Mouse (Mus musculus): ENCODE data around the gene Dll1. TPM values are rescaled to one million over a fixed set of nuclear protein-coding genes. Genes with fewer than 3 reads are reported as not detected.
A peak's percentile ranks its signal among the peaks of the same experiment; 100 is the strongest.

Gene Dll1
- polyA plus RNA-seq, 1 experiment from 2014 or later = 18.5 TPM

DNA sequence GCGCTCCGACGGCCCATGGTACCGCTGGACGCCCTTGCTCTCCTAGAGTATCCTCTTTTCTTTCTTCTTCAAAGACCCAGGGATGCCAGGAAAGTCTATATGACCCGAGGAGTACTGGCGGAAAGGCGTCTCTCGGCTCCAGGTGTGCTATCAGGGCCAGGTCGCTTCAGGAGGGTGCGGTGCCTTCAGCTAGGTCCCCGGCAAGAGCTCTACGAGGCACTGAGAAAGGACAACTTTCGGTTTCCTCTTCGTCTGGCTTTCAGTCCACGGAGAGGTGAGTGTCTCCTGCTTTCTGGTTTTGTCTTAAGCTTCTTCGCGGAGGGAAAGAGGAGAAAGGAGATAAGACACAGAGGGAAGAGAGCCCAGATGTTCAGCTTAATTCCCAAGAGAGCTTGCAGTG, 1.4 kb downstream of the Dll1 start:
- peak overlapping the region; percentile 90 for H3K27ac ChIP-seq (ENCODE audit: low read depth, low read length)
- under 1% methylated on average over 18 of the region's 18 CpGs for WGBS
- H3K27me3 ChIP-seq (replicated peaks; ENCODE audit: control insufficient read depth, insufficient read depth, low read length) = no peaks in the 10 kb centered on the region
- no peaks in the 10 kb centered on the region for H3K9me3 ChIP-seq (ENCODE audit: control insufficient read depth)
- H3K9ac ChIP-seq (ENCODE audit: low read depth, low read length) = peak overlapping the region; percentile 85
- H3K4me1 ChIP-seq (replicated peaks; ENCODE audit: control insufficient read depth, insufficient read depth, low read length) = peaks cover 15% of the 10 kb centered on the region
- peak overlapping the region; percentile 79 for H3K4me2 ChIP-seq (replicated peaks; ENCODE audit: low read depth)
- peaks cover 12% of the 10 kb centered on the region for H3K36me3 ChIP-seq (ENCODE audit: control insufficient read depth, insufficient read depth)
- H3K4me3 ChIP-seq (ENCODE audit: low read depth, low read length) = peak overlapping the region; percentile 86
- ATAC-seq = peak; percentile 34; the same call in 1 of the 2 replicates
- no peak for TF ChIP-seq CTCF (IDR thresholded peaks at IDR 0.05; ENCODE audit: low read depth)

DNA sequence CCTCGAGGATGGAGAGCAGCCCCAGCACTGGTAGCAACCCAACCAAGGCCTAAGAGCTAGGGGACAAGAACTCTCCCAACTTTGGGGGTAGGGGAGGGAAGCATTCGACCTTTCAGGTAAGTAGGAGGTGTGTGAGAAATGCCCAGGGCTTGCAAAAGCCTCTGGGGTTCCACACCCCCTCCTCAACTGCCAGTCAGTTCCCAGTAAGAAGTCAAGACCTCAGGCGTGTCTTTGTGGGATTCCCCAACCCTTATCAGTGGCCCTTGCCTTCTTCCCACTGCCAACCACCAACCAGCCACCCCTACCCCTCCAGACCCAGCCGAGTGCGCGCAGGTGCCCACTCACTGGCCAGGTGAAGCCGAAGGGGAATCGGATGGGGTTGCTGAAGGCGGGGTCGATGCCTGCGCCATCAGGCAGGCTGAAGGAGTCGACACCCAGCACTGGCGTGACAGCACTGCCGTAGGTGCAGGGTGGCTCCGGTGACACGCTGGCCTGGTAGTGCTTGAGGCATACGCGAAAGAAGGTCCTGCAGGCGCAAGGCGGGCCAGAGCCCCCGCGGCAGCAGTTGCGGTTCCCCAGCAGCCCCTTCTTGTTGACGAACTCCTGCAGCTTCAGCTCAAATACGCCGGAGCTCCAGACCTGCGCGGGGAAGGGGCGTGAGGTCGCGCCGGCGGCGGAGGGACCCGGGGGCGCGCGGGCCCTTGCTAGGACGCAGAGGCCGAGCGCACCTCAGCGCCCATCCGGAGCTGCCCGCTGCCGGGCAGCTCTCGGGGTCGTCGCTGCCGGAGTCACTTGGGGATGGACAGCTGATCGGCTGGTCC, 2.1 kb downstream of the Dll1 start:
- H3K4me3 ChIP-seq (ENCODE audit: low read depth, low read length) = peak overlapping the region; percentile 86
- H3K4me2 ChIP-seq (replicated peaks; ENCODE audit: low read depth) = peak overlapping the region; percentile 79
- no peak for ATAC-seq
- no peaks in the 10 kb centered on the region for H3K9me3 ChIP-seq (ENCODE audit: control insufficient read depth)
- H3K27ac ChIP-seq (ENCODE audit: low read depth, low read length) = peak overlapping the region; percentile 90
- H3K36me3 ChIP-seq (ENCODE audit: control insufficient read depth, insufficient read depth) = peaks cover 19% of the 10 kb centered on the region
- H3K9ac ChIP-seq (ENCODE audit: low read depth, low read length) = peak overlapping the region; percentile 85
- TF ChIP-seq CTCF (IDR thresholded peaks at IDR 0.05; ENCODE audit: low read depth) = no peak
- peaks cover 14% of the 10 kb centered on the region; the same call in 1 of the 2 replicates for H3K4me1 ChIP-seq (replicated peaks; ENCODE audit: control insufficient read depth, insufficient read depth, low read length)
- WGBS = 4% methylated on average over 45 of the region's 50 CpGs
- no peaks in the 10 kb centered on the region for H3K27me3 ChIP-seq (replicated peaks; ENCODE audit: control insufficient read depth, insufficient read depth, low read length)

DNA sequence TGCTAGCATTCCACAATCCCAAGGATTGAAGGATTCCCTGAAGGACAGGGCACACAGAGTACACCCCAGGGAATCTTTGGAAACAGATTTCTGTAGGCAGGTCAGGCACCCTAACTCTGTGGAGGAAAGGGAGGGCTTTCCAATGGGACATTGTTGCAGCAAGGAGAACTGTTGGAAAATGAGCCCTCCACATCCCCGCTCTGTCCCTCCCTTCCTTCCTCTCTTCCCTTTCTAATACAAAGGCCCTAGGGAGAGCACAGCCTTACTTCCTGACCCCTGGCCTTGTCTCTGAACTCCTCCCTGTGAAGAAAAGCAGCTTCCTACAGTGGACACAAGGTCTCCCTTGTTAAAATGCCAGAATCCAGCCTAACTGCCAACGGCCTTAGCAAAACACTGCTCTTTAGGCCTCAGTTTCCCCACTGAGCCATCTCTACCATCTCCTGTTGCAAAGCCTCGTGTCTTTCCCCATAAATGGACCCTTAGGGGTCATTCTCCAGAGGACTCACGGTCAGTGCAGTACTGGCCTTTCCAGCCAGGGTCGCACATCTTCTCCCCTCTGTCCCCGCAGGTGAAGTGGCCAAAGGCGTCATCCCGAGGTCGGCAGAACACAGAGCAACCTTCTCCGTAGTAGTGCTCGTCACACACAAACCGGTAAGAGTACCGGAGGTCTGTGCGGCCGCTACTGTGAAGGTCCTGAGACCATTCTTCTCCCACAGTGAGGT, 3.6 kb downstream of the Dll1 start:
- H3K9ac ChIP-seq (ENCODE audit: low read depth, low read length) = peak overlapping the region; percentile 18; the same call in 1 of the 2 replicates
- peak overlapping the region; percentile 73 for H3K27ac ChIP-seq (ENCODE audit: low read depth, low read length)
- H3K4me3 ChIP-seq (ENCODE audit: low read depth, low read length) = peak overlapping the region; percentile 86
- peak overlapping the region; percentile 79 for H3K4me2 ChIP-seq (replicated peaks; ENCODE audit: low read depth)
- no peaks in the 10 kb centered on the region for H3K27me3 ChIP-seq (replicated peaks; ENCODE audit: control insufficient read depth, insufficient read depth, low read length)
- peaks cover 33% of the 10 kb centered on the region for H3K36me3 ChIP-seq (ENCODE audit: control insufficient read depth, insufficient read depth)
- no peaks in the 10 kb centered on the region for H3K9me3 ChIP-seq (ENCODE audit: control insufficient read depth)
- peaks cover 14% of the 10 kb centered on the region; the same call in 1 of the 2 replicates for H3K4me1 ChIP-seq (replicated peaks; ENCODE audit: control insufficient read depth, insufficient read depth, low read length)
- ATAC-seq = no peak
- 0 out of 2 replicates have a peak, but pooled peaks have one; percentile 13 for TF ChIP-seq CTCF (IDR thresholded peaks at IDR 0.05; ENCODE audit: low read depth)
- WGBS = 73% methylated on average over 15 of the region's 15 CpGs

DNA sequence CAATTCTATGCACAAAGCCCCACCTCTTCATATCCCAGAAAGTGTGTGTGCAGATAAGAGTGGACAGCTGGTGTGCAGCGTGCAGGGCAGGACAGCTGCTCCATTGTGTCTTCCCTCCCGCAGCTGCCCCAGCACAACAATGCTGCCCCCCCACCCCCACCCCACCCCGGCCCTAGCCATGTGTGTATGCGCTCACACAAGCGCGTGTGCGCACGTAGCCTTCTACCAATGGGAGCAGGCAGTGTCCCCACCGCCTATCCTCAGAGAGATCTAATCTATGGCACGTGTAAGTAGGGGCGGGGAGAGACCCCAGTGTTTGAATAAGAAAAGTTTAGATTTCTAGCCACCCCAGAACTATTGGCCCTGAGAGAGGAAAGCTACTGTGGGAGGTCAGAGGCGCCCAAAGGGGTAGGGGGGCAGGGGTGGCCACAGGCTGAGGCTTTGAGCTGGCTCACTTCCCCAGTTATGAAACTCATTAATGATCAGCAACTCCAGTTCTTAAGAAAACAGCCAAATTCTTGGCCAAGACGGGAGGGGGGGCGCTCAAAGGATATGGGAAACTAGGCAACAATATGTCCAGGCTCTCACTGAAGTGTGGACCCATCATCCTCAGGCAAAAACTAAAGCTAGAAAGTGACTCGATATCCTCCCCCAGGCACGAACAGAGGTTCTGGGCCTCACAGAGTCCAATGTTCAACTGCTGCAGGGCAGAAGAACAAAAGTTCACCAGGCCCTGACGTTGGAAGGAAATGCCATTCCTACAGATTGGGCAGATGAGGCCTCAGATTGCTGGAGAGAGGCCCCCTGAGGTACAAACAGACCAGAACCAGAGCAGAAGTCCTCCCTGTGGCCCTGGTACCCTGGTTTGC, 4.5 kb downstream of the Dll1 start:
- Histone ChIP-seq H3K4me3 (ENCODE audit: low read depth, low read length) (peak overlapping the region; percentile 86), H3K27ac (ENCODE audit: low read depth, low read length) (peak overlapping the region; percentile 73), H3K9ac (ENCODE audit: low read depth, low read length) (peak overlapping the region; percentile 18; the same call in 1 of the 2 replicates), H3K9me3 (ENCODE audit: control insufficient read depth) (no peaks in the 10 kb centered on the region), H3K4me2 (replicated peaks; ENCODE audit: low read depth) (peak overlapping the region; percentile 79), H3K4me1 (replicated peaks; ENCODE audit: control insufficient read depth, insufficient read depth, low read length) (peaks cover 14% of the 10 kb centered on the region; the same call in 1 of the 2 replicates), H3K36me3 (ENCODE audit: control insufficient read depth, insufficient read depth) (peaks cover 39% of the 10 kb centered on the region), H3K27me3 (replicated peaks; ENCODE audit: control insufficient read depth, insufficient read depth, low read length) (no peaks in the 10 kb centered on the region)
- WGBS = 24% methylated on average over 17 of the region's 17 CpGs
- peak; percentile 12; the same call in 1 of the 2 replicates for ATAC-seq
- no peak for TF ChIP-seq CTCF (IDR thresholded peaks at IDR 0.05; ENCODE audit: low read depth)

DNA sequence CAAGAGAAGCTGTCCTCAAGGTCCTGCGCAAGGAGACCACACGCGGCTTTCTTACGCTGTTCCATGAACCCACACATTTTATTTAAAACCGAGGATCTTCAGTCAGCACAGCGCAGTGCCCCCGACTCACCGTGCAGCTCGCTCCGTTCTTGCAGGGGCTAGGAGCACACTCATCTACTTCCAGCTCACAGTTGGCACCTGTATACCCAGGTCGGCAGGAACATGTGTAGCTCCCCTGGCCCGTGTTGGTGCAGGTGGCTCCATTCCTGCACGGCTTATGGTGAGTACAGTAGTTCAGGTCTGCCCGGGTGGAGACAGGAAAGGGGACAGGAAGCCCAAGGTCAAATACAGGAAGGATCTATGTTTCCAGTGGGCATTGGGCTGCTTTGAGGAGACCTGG, 6.3 kb downstream of the Dll1 start:
- ATAC-seq = no peak
- Histone ChIP-seq H3K27ac (ENCODE audit: low read depth, low read length) (no peak overlapping the region), H3K4me3 (ENCODE audit: low read depth, low read length) (no peak overlapping the region), H3K4me2 (replicated peaks; ENCODE audit: low read depth) (no peak overlapping the region; the same call in 1 of the 2 replicates), H3K4me1 (replicated peaks; ENCODE audit: control insufficient read depth, insufficient read depth, low read length) (peaks cover 14% of the 10 kb centered on the region; the same call in 1 of the 2 replicates), H3K36me3 (ENCODE audit: control insufficient read depth, insufficient read depth) (peaks cover 49% of the 10 kb centered on the region), H3K9me3 (ENCODE audit: control insufficient read depth) (no peaks in the 10 kb centered on the region), H3K27me3 (replicated peaks; ENCODE audit: control insufficient read depth, insufficient read depth, low read length) (no peaks in the 10 kb centered on the region), H3K9ac (ENCODE audit: low read depth, low read length) (no peak overlapping the region)
- no peak for TF ChIP-seq CTCF (IDR thresholded peaks at IDR 0.05; ENCODE audit: low read depth)
- WGBS = 89% methylated on average over 14 of the region's 14 CpGs
